Mouse (Mus musculus): ENCODE measurements around the gene Col2a1.
A peak's percentile ranks its signal among the peaks of the same experiment; 100 is the strongest.

The Col2a1 gene

GRCm38 (mm10) chr15:98002113-98002990, 2.1 kb downstream of the Col2a1 start:
- DNase-seq = no peak

DNA sequence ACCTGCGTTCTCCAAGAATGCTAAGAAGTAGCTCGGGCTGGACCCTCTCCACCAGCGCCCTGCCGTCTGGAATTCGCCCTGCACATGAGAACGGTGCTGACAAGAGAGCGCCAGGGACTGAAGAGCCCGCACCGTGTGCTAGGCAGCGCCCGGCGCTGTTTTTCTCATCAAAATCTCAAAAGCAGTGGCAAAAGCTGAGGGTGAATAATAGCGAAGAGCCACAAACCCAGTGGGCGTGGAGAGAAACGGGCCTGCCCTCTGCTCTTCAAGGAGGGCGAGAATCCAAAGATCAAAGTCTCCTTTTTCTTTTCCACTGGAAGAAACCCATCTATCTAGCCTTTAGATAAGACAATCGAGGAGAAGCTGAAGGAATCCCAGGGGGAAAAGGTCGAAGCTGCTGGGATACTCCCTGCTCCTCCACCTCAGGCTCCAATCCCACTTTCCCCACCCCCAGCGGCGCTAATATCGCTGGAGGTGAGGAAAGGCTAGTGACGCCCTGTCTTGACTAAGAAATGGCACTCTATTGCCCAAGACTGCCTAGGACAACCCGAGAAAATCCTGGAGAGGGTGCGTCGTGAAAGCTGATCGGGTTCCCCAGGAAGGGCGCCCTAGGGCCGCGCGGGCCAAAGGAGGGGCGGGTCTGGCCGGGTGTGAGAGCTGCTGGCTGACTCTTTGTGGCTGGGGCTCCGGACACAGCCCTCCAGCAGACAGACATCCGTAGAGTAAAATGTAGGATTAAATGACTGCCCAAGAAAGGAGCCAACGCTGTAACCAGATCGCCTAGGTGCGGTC, 3.0 kb downstream of the Col2a1 start:
- peak; percentile 63 for DNase-seq

- DNase-seq = no peak
Observed at GRCm38 (mm10) chr15:97999991-98000390, 4.5 kb downstream of the Col2a1 start.

GRCm38 (mm10) chr15:97999546-97999945, 4.9 kb downstream of the Col2a1 start:
- DNase-seq = no peak

- DNase-seq = no peak
Observed at GRCm38 (mm10) chr15:97996716-97997256, 7.7 kb downstream of the Col2a1 start.

GRCm38 (mm10) chr15:97992712-97993286, 11.7 kb downstream of the Col2a1 start:
- peak; percentile 86 for DNase-seq

DNA sequence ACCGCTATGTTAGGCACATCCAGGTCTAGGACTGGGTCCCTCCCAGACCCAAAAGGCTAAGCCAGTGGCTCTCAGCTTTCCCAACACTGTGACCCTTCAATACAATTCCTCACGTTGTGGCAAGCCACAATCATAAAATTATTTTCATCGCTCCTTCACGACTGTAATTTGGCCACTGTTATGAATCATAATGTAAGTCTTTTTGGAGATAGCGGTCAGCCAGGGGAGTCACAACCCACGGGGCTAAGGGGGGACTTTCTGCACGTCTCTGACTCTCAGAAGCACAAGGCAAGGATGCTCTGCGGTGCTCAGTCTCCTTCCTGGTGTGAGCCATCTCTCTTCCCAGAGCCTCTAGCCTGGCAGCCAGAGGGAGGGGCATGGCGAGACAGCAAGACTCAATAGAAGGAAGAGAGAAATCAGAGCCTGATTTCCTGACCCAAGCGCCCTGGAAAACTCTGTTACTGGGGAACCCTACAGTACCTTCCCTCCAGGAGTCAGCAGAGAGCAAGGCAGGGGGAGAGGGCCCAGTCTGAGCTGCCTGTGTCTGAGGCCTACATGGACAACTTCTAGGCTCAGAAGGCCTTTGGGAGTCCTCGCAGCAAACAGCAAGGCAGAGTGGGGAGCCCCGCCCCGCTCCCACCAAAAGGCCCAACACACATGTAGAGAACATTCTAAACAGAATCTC, 12.3 kb downstream of the Col2a1 start:
- no peak for DNase-seq

DNA sequence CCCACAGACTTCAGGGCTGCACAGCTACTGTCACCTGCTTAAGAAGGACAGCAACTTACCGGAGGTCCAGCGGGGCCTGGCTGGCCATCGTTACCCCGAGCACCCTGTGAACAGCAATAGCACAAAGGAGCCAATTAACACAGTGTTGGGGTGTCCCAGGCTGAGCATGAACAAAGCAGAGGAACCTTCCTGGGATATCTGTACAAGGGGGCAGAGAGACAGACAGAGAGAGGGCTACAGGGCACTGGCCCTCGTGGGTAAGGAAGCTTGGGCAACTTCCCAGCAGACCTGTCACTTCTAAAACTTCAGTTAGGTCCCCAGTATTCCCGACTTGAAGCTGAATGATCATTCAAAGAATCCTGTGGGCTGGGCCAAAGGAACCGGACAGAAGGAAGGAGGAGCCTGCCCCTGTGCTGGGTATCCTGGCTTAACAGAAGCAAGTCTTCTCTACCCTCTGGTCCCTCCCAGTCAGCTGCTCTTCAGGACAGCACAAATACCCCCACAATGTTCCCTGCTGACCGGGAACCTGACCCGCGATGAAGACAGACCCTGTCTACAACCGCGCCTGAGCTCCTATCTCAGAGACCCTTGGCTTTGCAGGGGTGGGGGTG, 13.1 kb downstream of the Col2a1 start:
- DNase-seq = no peak

DNA sequence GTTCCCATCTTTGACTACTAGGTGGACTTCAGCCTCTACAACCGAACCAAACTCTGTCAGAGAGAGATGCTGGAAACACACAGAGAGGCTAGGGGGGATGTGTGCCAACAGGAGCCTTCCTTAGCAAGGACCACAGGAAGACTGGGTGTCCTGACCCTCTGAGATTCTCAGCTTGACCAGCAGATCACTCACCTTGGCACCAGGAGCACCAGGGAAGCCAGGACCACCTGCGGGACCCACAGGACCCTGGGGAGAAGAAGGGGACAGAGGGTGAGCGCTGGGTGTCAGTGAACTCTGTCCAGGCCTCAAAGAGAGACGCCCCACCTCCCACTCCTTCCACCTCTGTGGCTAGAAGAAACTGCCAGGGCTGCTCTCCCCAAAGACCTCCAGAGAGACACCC, 13.8 kb downstream of the Col2a1 start:
- DNase-seq = no peak

DNA sequence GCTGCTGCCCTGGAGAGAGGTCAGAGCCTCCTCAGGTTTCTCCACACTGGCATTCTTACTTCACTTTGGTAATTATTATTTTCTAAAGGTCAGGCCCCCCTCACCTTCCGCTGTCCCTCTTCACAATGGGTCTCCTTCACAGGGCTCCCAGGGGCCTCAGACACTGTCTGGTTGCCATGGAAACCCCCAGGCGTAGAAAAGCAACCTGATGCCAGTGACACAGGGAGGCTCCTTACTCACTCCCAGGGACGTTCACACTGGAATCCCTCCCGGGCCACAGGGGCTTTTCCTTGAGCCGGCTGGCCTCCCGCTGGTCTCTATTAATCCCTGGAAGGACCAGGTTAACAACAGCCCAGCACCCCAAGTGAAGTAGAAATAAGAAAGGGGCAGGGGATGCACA, 14.4 kb downstream of the Col2a1 start:
- no peak for DNase-seq

GRCm38 (mm10) chr15:97989544-97989943, 15.0 kb downstream of the Col2a1 start:
- no peak for DNase-seq

- no peak for DNase-seq
Observed at GRCm38 (mm10) chr15:97981560-97981959, 22.9 kb downstream of the Col2a1 start.

- no peak for DNase-seq
Observed at GRCm38 (mm10) chr15:97973248-97974005, 31.1 kb downstream of the Col2a1 start.

DNA sequence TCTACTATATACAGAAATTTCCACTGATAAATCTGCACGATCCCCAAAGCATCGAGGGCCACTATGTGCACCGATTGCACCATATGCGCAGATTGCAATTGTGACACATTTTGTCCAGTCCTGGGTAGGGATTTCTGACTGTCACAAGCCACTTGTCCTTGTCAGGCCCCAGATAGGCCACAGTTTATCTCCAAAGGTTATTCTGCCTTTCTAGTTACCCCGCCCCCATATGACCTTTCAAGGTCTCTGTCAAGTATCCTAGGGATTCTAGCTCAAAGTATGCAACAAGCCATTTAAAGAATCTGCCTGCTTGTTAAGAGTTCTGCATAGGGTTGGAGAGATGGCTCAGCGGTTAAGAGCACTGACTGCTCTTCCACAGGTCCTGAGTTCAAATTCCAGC, 31.9 kb downstream of the Col2a1 start:
- no peak for DNase-seq

DNA sequence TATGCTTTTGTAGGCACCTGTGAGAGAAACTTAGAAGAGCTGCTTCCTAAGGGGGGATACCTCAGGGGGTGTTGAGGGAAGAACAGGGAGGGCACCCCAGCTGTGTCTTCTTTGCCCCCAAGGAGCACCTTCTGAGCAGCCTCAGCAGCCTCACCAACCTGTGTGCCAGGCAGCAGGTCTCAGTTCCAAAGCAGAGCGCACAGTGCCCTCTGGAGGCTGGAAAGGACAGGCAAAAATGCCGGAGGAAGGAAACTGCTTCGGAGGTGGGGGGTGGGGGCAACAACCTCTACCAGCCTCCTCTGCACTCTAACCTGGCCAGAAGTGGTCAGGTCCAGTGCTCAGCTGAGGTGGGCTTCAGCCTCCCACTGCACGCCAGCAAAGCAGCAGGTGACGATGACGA, 34.2 kb downstream of the Col2a1 start:
- DNase-seq = no peak

DNA sequence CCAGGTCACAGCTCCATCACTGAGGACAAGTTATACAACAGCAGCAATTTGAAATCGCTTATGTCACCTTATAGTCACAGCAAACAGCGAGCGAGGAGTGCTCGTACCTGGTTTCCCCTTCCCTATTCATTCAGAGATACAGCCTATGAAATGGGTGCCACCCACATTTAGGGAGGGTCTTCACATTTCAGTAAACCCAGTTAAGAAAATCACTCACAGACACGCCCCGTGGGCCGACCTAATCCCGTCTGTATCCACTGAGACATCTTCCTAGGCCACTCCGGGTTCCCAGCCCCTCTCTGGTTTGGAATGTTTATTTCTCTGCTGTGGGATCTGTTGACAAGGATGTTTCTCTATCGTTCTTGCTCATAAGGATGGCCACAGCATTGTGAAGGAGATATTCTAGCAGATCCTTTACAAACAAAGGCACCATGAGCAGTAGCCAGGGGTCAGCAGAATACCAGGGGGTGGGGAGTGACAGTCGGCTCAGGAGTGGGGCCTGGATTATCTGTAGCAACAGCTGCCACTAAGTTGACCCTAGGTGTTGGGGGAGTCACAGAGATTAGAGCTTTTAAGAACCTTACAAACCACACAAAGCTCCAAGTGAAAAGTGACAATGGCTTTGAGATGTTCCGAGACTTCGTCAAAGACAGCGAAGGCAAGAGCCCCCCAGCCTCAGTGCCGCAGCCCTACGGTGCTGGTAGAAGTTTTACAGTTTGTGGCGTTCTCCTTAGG, 39.0 kb downstream of the Col2a1 start:
- DNase-seq = no peak

DNA sequence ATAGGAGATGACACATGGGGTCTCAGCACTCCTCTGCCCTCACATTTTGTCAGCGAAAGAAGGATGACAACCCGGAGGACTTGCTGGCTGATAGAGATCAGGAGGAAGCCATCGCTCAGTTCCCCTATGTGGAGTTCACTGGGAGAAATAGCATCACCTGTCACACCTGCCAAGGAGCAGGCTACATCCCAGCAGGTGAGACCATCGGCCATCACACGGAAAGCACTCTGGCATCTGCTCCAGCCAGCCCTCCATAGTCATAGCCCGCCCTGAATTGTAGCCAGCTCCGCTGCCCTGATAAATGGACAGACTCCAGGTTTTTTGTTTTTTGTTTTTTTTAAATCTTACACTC, 39.7 kb downstream of the Col2a1 start:
- no peak for DNase-seq

DNA sequence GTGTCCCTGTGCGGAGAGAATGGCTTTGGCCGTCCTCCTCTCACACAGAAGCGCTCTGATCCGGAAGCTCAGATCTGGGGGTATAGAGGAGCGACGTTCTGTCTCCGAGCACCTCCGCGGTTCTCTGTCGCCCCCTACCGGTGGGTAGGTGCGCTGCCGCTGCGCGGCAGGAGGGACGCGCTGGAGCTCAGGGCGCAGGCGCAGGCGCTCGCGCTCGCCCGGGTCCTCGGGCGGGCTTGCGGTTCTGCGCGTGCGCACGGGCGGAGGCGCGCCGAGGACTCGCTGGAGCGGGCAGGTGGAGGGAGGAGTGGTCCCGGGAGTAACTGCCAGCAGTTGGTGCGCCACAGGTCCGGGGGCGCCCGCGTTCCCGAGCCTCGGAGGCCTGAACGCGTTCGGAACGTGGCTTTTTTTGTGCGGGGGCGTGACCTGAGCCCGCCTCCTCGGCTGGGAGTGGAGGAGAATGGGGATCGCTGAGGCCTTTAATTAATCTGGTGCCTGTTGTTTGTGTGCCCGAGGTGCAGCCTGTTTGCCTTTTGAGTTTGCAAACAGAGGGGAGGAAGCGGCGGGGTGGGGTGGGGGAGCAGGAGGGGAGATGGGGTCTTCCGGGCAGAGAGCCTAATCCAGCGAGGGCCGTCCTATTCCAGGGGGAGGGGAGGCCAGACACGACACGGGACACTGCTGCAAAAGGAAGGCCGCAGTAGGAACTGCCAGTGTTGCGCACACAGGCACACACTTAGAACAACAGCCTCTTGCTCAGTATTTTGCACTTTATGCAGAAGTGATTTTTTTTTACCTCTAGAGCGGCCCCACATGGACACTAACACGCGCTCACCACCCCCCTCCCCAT, 40.3 kb downstream of the Col2a1 start, which contains the start of gene Tmem106c:
TSS of gene Tmem106c (plus strand) at position 212 of the 847 bp plus-strand sequence.
- peak; percentile 90 for DNase-seq

- peak; percentile 34 for DNase-seq
Observed at GRCm38 (mm10) chr15:97963329-97963988, 41.0 kb downstream of the Col2a1 start.

Data from kidney, adult 9 months (tissue).